Mouse (Mus musculus): Measurements from ENCODE around the gene Isoc2b. TPM values are rescaled to one million over a fixed set of nuclear protein-coding genes. Genes with fewer than 3 reads are reported as not detected.
"Not testable (repeated sequence)": the region's sequence is repeated elsewhere in the genome, so short reads cannot be mapped to it uniquely, and the experiment has no call there.

Isoc2b gene
- polyA plus RNA-seq, 1 experiment from 2014 or later, result 8.3 TPM

- peak overlapping the region; percentile 93 for H3K27ac ChIP-seq (ENCODE audit: low read depth, low read length)
- ATAC-seq (ENCODE audit: low FRiP score, low TSS enrichment), result peak; percentile 33; the same call in 1 of the 2 replicates
- no peaks in the 10 kb centered on the region for H3K9me3 ChIP-seq (ENCODE audit: control insufficient read depth, low read length)
- H3K4me1 ChIP-seq (ENCODE audit: control insufficient read depth, insufficient read depth, low read length), result peaks cover 14% of the 10 kb centered on the region
- peaks cover 33% of the 10 kb centered on the region for H3K36me3 ChIP-seq (ENCODE audit: control insufficient read depth, insufficient read depth, low read length)
- H3K9ac ChIP-seq (ENCODE audit: low read depth, low read length), result peak overlapping the region; percentile 98
- no peaks in the 10 kb centered on the region for H3K27me3 ChIP-seq (ENCODE audit: control insufficient read depth, insufficient read depth, low read length)
- peak overlapping the region; percentile 57 for H3K4me2 ChIP-seq (replicated peaks; ENCODE audit: low read depth, low read length)
- peak overlapping the region; percentile 99 for H3K4me3 ChIP-seq (ENCODE audit: low read length)
- WGBS, result under 1% methylated on average over 26 of the region's 36 CpGs
These were observed 58.2 kb downstream of the Isoc2b start for GRCm38 (mm10) chr7:4811842-4812302.

- Histone ChIP-seq H3K4me3 (ENCODE audit: low read length) (peak overlapping the region; percentile 99), H3K4me1 (ENCODE audit: control insufficient read depth, insufficient read depth, low read length) (peaks cover 14% of the 10 kb centered on the region), H3K36me3 (ENCODE audit: control insufficient read depth, insufficient read depth, low read length) (peaks cover 41% of the 10 kb centered on the region), H3K4me2 (replicated peaks; ENCODE audit: low read depth, low read length) (peak overlapping the region; percentile 57), H3K9ac (ENCODE audit: low read depth, low read length) (peak overlapping the region; percentile 98)
- H3K27ac ChIP-seq (ENCODE audit: low read depth, low read length); H3K27me3 ChIP-seq (ENCODE audit: control insufficient read depth, insufficient read depth, low read length); H3K9me3 ChIP-seq (ENCODE audit: control insufficient read depth, low read length); ATAC-seq (ENCODE audit: low FRiP score, low TSS enrichment): not testable (repeated sequence)
- WGBS, result 37% methylated on average over 10 of the region's 10 CpGs
These were observed 58.9 kb downstream of the Isoc2b start for GRCm38 (mm10) chr7:4811131-4811530.

GRCm38 (mm10) chr7:4806716-4807115 is 63.3 kb downstream of the Isoc2b start:
- Histone ChIP-seq H3K9me3 (ENCODE audit: control insufficient read depth, low read length) (no peaks in the 10 kb centered on the region), H3K4me1 (ENCODE audit: control insufficient read depth, insufficient read depth, low read length) (peaks cover 14% of the 10 kb centered on the region), H3K9ac (ENCODE audit: low read depth, low read length) (no peak overlapping the region), H3K27me3 (ENCODE audit: control insufficient read depth, insufficient read depth, low read length) (no peaks in the 10 kb centered on the region), H3K27ac (ENCODE audit: low read depth, low read length) (no peak overlapping the region), H3K4me3 (ENCODE audit: low read length) (no peak overlapping the region), H3K4me2 (replicated peaks; ENCODE audit: low read depth, low read length) (no peak overlapping the region), H3K36me3 (ENCODE audit: control insufficient read depth, insufficient read depth, low read length) (peaks cover 52% of the 10 kb centered on the region)
- ATAC-seq (ENCODE audit: low FRiP score, low TSS enrichment), result no peak; the same call in 1 of the 2 replicates
- WGBS, result 92% methylated on average over 7 of the region's 7 CpGs

GRCm38 (mm10) chr7:4802247-4802646 is 67.8 kb downstream of the Isoc2b start:
- Histone ChIP-seq H3K4me3 (ENCODE audit: low read length) (no peak overlapping the region), H3K9me3 (ENCODE audit: control insufficient read depth, low read length) (no peaks in the 10 kb centered on the region), H3K9ac (ENCODE audit: low read depth, low read length) (no peak overlapping the region), H3K27ac (ENCODE audit: low read depth, low read length) (no peak overlapping the region), H3K4me2 (replicated peaks; ENCODE audit: low read depth, low read length) (no peak overlapping the region), H3K27me3 (ENCODE audit: control insufficient read depth, insufficient read depth, low read length) (no peaks in the 10 kb centered on the region), H3K4me1 (ENCODE audit: control insufficient read depth, insufficient read depth, low read length) (no peaks in the 10 kb centered on the region), H3K36me3 (ENCODE audit: control insufficient read depth, insufficient read depth, low read length) (peaks cover 23% of the 10 kb centered on the region)
- no peak for ATAC-seq (ENCODE audit: low FRiP score, low TSS enrichment)

- H3K27me3 ChIP-seq (ENCODE audit: control insufficient read depth, insufficient read depth, low read length), result no peaks in the 10 kb centered on the region
- no peaks in the 10 kb centered on the region for H3K9me3 ChIP-seq (ENCODE audit: control insufficient read depth, low read length)
- WGBS, result 70% methylated on average over 7 of the region's 7 CpGs
- H3K4me1 ChIP-seq (ENCODE audit: control insufficient read depth, insufficient read depth, low read length), result 0 out of 2 replicates have a peak, but pooled peaks cover 10% of the 10 kb centered on the region
- no peak overlapping the region for H3K27ac ChIP-seq (ENCODE audit: low read depth, low read length)
- H3K4me2 ChIP-seq (replicated peaks; ENCODE audit: low read depth, low read length), result no peak overlapping the region
- H3K9ac ChIP-seq (ENCODE audit: low read depth, low read length), result no peak overlapping the region
- H3K36me3 ChIP-seq (ENCODE audit: control insufficient read depth, insufficient read depth, low read length), result peaks cover 37% of the 10 kb centered on the region
- no peak overlapping the region for H3K4me3 ChIP-seq (ENCODE audit: low read length)
- peak; percentile 21; the same call in 1 of the 2 replicates for ATAC-seq (ENCODE audit: low FRiP score, low TSS enrichment)
These were observed 74.2 kb downstream of the Isoc2b start for GRCm38 (mm10) chr7:4795767-4796433.

Other genes with a start within 250 kb of the Isoc2b start
- gene Tmem86b, start 238.8 kb downstream of the Isoc2b start, polyA plus RNA-seq (2014; fragmentation: Nextera tagmentation; extraction: Ambion mirVana), result 1.0 and 1.4 TPM in 2 replicates
- 8.3 and 10.2 TPM in 2 replicates for gene Ppp6r1, start 211.2 kb downstream of the Isoc2b start, polyA plus RNA-seq (2014; fragmentation: Nextera tagmentation; extraction: Ambion mirVana)
- gene Hspbp1, start 185.2 kb downstream of the Isoc2b start, polyA plus RNA-seq (2014; fragmentation: Nextera tagmentation; extraction: Ambion mirVana), result 113 and 140 TPM in 2 replicates
- 1.9 and 3.0 TPM in 2 replicates for gene Brsk1, start 179.7 kb downstream of the Isoc2b start, polyA plus RNA-seq (2014; fragmentation: Nextera tagmentation; extraction: Ambion mirVana)
- 0.14 TPM in 1 of 2 replicates, not detected in the other for gene Tmem150b, start 145.0 kb downstream of the Isoc2b start, polyA plus RNA-seq (2014; fragmentation: Nextera tagmentation; extraction: Ambion mirVana)
- gene Kmt5c, start 130.1 kb downstream of the Isoc2b start, polyA plus RNA-seq (2014; fragmentation: Nextera tagmentation; extraction: Ambion mirVana), result 59.3 and 69.2 TPM in 2 replicates
- gene Cox6b2, start 117.2 kb downstream of the Isoc2b start, polyA plus RNA-seq (2014; fragmentation: Nextera tagmentation; extraction: Ambion mirVana), result 47.1 and 62.7 TPM in 2 replicates
- gene Fam71e2, start 99.0 kb downstream of the Isoc2b start, polyA plus RNA-seq (2014; fragmentation: Nextera tagmentation; extraction: Ambion mirVana), result not detected in 2 replicates
- gene Il11, start 87.4 kb downstream of the Isoc2b start, polyA plus RNA-seq (2014; fragmentation: Nextera tagmentation; extraction: Ambion mirVana), result 0.31 TPM in 1 of 2 replicates, not detected in the other
- gene Tmem190, start 87.3 kb downstream of the Isoc2b start, polyA plus RNA-seq (2014; fragmentation: Nextera tagmentation; extraction: Ambion mirVana), result 0.63 TPM in 1 of 2 replicates, not detected in the other
- 6.9 and 8.2 TPM in 2 replicates for gene Tmem238, start 80.6 kb downstream of the Isoc2b start, polyA plus RNA-seq (2014; fragmentation: Nextera tagmentation; extraction: Ambion mirVana)
- gene Rpl28, start 77.4 kb downstream of the Isoc2b start, polyA plus RNA-seq (2014; fragmentation: Nextera tagmentation; extraction: Ambion mirVana), result 251 and 292 TPM in 2 replicates
- 465 and 546 TPM in 2 replicates for gene Ube2s, start 57.7 kb downstream of the Isoc2b start, polyA plus RNA-seq (2014; fragmentation: Nextera tagmentation; extraction: Ambion mirVana)
- 0.89 and 1.1 TPM in 2 replicates for gene Shisa7, start 25.6 kb downstream of the Isoc2b start, polyA plus RNA-seq (2014; fragmentation: Nextera tagmentation; extraction: Ambion mirVana)
- gene Isoc2a, start 6.9 kb upstream of the Isoc2b start, polyA plus RNA-seq (2014; fragmentation: Nextera tagmentation; extraction: Ambion mirVana), result 0.95 and 1.3 TPM in 2 replicates
- 0.22 TPM in 1 of 2 replicates, not detected in the other for gene Gm36210, start 36.3 kb upstream of the Isoc2b start, polyA plus RNA-seq (2014; fragmentation: Nextera tagmentation; extraction: Ambion mirVana)
- 4.5 and 5.2 TPM in 2 replicates for gene Zfp628, start 45.0 kb upstream of the Isoc2b start, polyA plus RNA-seq (2014; fragmentation: Nextera tagmentation; extraction: Ambion mirVana)
- gene Nat14, start 51.8 kb upstream of the Isoc2b start, polyA plus RNA-seq (2014; fragmentation: Nextera tagmentation; extraction: Ambion mirVana), result 3.1 and 3.6 TPM in 2 replicates
- 1.1 and 2.5 TPM in 2 replicates for gene Ssc5d, start 55.5 kb upstream of the Isoc2b start, polyA plus RNA-seq (2014; fragmentation: Nextera tagmentation; extraction: Ambion mirVana)
- 0.43 TPM in 1 of 2 replicates, not detected in the other for gene Sbk2, start 94.1 kb upstream of the Isoc2b start, polyA plus RNA-seq (2014; fragmentation: Nextera tagmentation; extraction: Ambion mirVana)
- 0.06 TPM in 1 of 2 replicates, not detected in the other for gene Sbk3, start 100.9 kb upstream of the Isoc2b start, polyA plus RNA-seq (2014; fragmentation: Nextera tagmentation; extraction: Ambion mirVana)
- gene Zfp579, start 125.9 kb upstream of the Isoc2b start, polyA plus RNA-seq (2014; fragmentation: Nextera tagmentation; extraction: Ambion mirVana), result 36.6 and 41.6 TPM in 2 replicates
- 11.7 and 12.3 TPM in 2 replicates for gene Zfp524, start 144.2 kb upstream of the Isoc2b start, polyA plus RNA-seq (2014; fragmentation: Nextera tagmentation; extraction: Ambion mirVana)
- 46.5 and 48.6 TPM in 2 replicates for gene Fiz1, start 144.4 kb upstream of the Isoc2b start, polyA plus RNA-seq (2014; fragmentation: Nextera tagmentation; extraction: Ambion mirVana)
- 1.1 and 3.4 TPM in 2 replicates for gene Gm44973, start 145.2 kb upstream of the Isoc2b start, polyA plus RNA-seq (2014; fragmentation: Nextera tagmentation; extraction: Ambion mirVana)
- 9.9 and 10.0 TPM in 2 replicates for gene Zfp865, start 150.1 kb upstream of the Isoc2b start, polyA plus RNA-seq (2014; fragmentation: Nextera tagmentation; extraction: Ambion mirVana)
- 23.2 and 25.5 TPM in 2 replicates for gene Ccdc106, start 150.3 kb upstream of the Isoc2b start, polyA plus RNA-seq (2014; fragmentation: Nextera tagmentation; extraction: Ambion mirVana)
- not detected in 2 replicates for gene 4632433K11Rik, start 163.9 kb upstream of the Isoc2b start, polyA plus RNA-seq (2014; fragmentation: Nextera tagmentation; extraction: Ambion mirVana)
- gene Zfp784, start 168.2 kb upstream of the Isoc2b start, polyA plus RNA-seq (2014; fragmentation: Nextera tagmentation; extraction: Ambion mirVana), result 3.8 and 5.0 TPM in 2 replicates
- 43.6 and 56.2 TPM in 2 replicates for gene Zfp580, start 181.3 kb upstream of the Isoc2b start, polyA plus RNA-seq (2014; fragmentation: Nextera tagmentation; extraction: Ambion mirVana)
- 120 and 148 TPM in 2 replicates for gene U2af2, start 191.9 kb upstream of the Isoc2b start, polyA plus RNA-seq (2014; fragmentation: Nextera tagmentation; extraction: Ambion mirVana)
- 53.2 and 63.8 TPM in 2 replicates for gene Epn1, start 210.0 kb upstream of the Isoc2b start, polyA plus RNA-seq (2014; fragmentation: Nextera tagmentation; extraction: Ambion mirVana)
- gene Rfpl4, start 246.7 kb upstream of the Isoc2b start, polyA plus RNA-seq (2014; fragmentation: Nextera tagmentation; extraction: Ambion mirVana), result not detected in 2 replicates

Data from kidney, embryonic 14.5 days (tissue).